Mouse (Mus musculus) hindbrain, postnatal 0 days (tissue): ENCODE results near the gene Eid3. TPM values are rescaled to one million over a fixed set of nuclear protein-coding genes. Genes with fewer than 3 reads are reported as not detected.

Source experiments
- ATAC-seq: fragments of 200-750 bp; cut with Nextera tagmentation; 2 replicates; pipeline ENCODE4 v1.8.0; 2017; ENCODE audit warnings: mild to moderate bottlenecking, moderate TSS enrichment, moderate library complexity
- DNase-seq: peaks from one replicate; pipeline ENCODE4 v3.0.0-alpha.2; 2015; ENCODE audit warnings: low spot score
- H3K27ac ChIP-seq: fragments of 300-500 bp; sonication (generic); 2 replicates; pipeline ENCODE4 v1.5.1; 2014; ENCODE audit warnings: mild to moderate bottlenecking
- H3K27me3 ChIP-seq: fragments of 300-500 bp; sonication (generic); 2 replicates; pipeline ENCODE4 v1.6.1; 2014; ENCODE audit warnings: low read length, mixed read lengths; ENCODE audit not compliant: insufficient read depth
- H3K36me3 ChIP-seq: fragments of 300-500 bp; sonication (generic); 2 replicates; pipeline ENCODE4 v1.6.1; 2014; ENCODE audit warnings: low read length, mixed read lengths; ENCODE audit not compliant: insufficient read depth
- H3K4me1 ChIP-seq: fragments of 300-500 bp; sonication (generic); 2 replicates; pipeline ENCODE4 v1.6.1; 2014; ENCODE audit warnings: antibody characterized with exemption, low read length, mixed read lengths; ENCODE audit not compliant: insufficient read depth
- H3K4me2 ChIP-seq: fragments of 300-500 bp; sonication (generic); 2 replicates; pipeline ENCODE4 v1.6.1; 2014; ENCODE audit warnings: low read depth, mild to moderate bottlenecking, low read length, moderate library complexity, mixed read lengths
- H3K4me3 ChIP-seq: fragments of 300-500 bp; sonication (generic); 2 replicates; pipeline ENCODE4 v1.5.1; 2014; ENCODE audit warnings: low read length
- H3K9ac ChIP-seq: fragments of 300-500 bp; sonication (generic); replicated peaks from 2 replicates; pipeline ENCODE4 v1.6.1; 2014; ENCODE audit warnings: mild to moderate bottlenecking, low read length, moderate library complexity, mixed read lengths
- H3K9me3 ChIP-seq: fragments of 300-500 bp; sonication (generic); 2 replicates; pipeline ENCODE4 v1.6.1; 2016; ENCODE audit warnings: low read length, mixed read lengths
- CTCF ChIP-seq: IDR thresholded peaks from 2 replicates; pipeline ENCODE4 v1.5.1; 2016; ENCODE audit warnings: antibody characterized with exemption, control low read depth, low read depth
- WGBS: fragments of 180-500 bp; shearing (Covaris S2); extraction: QIAGEN DNeasy Blood & Tissue Kit; methylation state at CpG from one replicate; pipeline ENCODE4 v1.1.7; 2014; 5-methylcytosine and 5-hydroxymethylcytosine counted together
- polyA plus RNA-seq: library from polyadenylated mRNA; unstranded; fragments of >200 nt; fragmentation: Nextera tagmentation; extraction: Ambion mirVana; gene quantifications from 2 replicates; pipeline ENCODE4 v1.2.1, GENCODE M21; 2015
- total RNA-seq: library from RNA; depleted of rRNA; stranded (reverse); fragments of >200 nt; gene quantifications from 2 replicates; pipeline ENCODE4 v1.2.3, GENCODE M21; 2014

Gene Eid3
- total and polyA plus RNA-seq, 2 experiments from 2014 or later, result 0.33 to 2.6 TPM

GRCm38 (mm10) chr10:82826516-82826915 lies 39.9 kb upstream of the Eid3 start:
- H3K4me2 ChIP-seq, result no peak overlapping the region
- WGBS, result 37% methylated on average over 6 of the region's 6 CpGs
- no peak overlapping the region for H3K4me3 ChIP-seq
- H3K27ac ChIP-seq, result no peak overlapping the region
- H3K4me1 ChIP-seq, result no peaks in the 10 kb centered on the region
- DNase-seq, result peak; percentile 33
- 0 out of 2 replicates have a peak, but pooled peaks have one; percentile 38 for ATAC-seq
- no peaks in the 10 kb centered on the region for H3K9me3 ChIP-seq
- H3K9ac ChIP-seq, result no peak overlapping the region
- H3K27me3 ChIP-seq, result no peaks in the 10 kb centered on the region
- H3K36me3 ChIP-seq, result no peaks in the 10 kb centered on the region
- TF ChIP-seq CTCF, result no peak

- H3K36me3 ChIP-seq, result no peaks in the 10 kb centered on the region
- no peak within 1 kb of the TSS for H3K9ac ChIP-seq
- no peak for TF ChIP-seq CTCF
- no peak for DNase-seq
- H3K4me1 ChIP-seq, result no peaks in the 10 kb centered on the region
- no peak within 1 kb of the TSS for H3K4me2 ChIP-seq
- H3K4me3 ChIP-seq, result no peak within 1 kb of the TSS
- no peak for ATAC-seq
- no peaks in the 10 kb centered on the region for H3K27me3 ChIP-seq
- WGBS, result 55% methylated on average over 9 of the region's 9 CpGs
- no peak within 1 kb of the TSS for H3K27ac ChIP-seq
- H3K9me3 ChIP-seq, result no peaks in the 10 kb centered on the region
These were observed 32.5 kb upstream of the Eid3 start, which contains the start of gene Txnrd1 for GRCm38 (mm10) chr10:82833926-82834325. Gene Txnrd1, plus strand, starts transcription at chr10:82833951.

GRCm38 (mm10) chr10:82835898-82836297 lies 30.5 kb upstream of the Eid3 start:
- DNase-seq (no peak), ATAC-seq (no peak)
- H3K27ac ChIP-seq, result no peak overlapping the region
- no peaks in the 10 kb centered on the region for H3K4me1 ChIP-seq
- H3K9ac ChIP-seq, result no peak overlapping the region
- H3K4me3 ChIP-seq, result no peak overlapping the region
- H3K9me3 ChIP-seq, result no peaks in the 10 kb centered on the region
- H3K36me3 ChIP-seq, result no peaks in the 10 kb centered on the region
- no peak for TF ChIP-seq CTCF
- no peaks in the 10 kb centered on the region for H3K27me3 ChIP-seq
- WGBS, result 82% methylated on average over 3 of the region's 3 CpGs
- no peak overlapping the region for H3K4me2 ChIP-seq

- 83% methylated on average over 7 of the region's 7 CpGs for WGBS
- Histone ChIP-seq H3K27me3 (no peaks in the 10 kb centered on the region), H3K9me3 (no peaks in the 10 kb centered on the region), H3K9ac (no peak overlapping the region), H3K4me3 (no peak overlapping the region), H3K27ac (no peak overlapping the region), H3K36me3 (no peaks in the 10 kb centered on the region), H3K4me2 (no peak overlapping the region), H3K4me1 (no peaks in the 10 kb centered on the region)
- DNase-seq, result no peak
- ATAC-seq, result no peak
- TF ChIP-seq CTCF, result no peak
These were observed 28.0 kb upstream of the Eid3 start for GRCm38 (mm10) chr10:82838390-82838789.

- H3K4me2 ChIP-seq, result no peak overlapping the region
- H3K27me3 ChIP-seq, result no peaks in the 10 kb centered on the region
- no peak overlapping the region for H3K9ac ChIP-seq
- H3K9me3 ChIP-seq, result no peaks in the 10 kb centered on the region
- H3K4me1 ChIP-seq, result no peaks in the 10 kb centered on the region
- H3K27ac ChIP-seq, result no peak overlapping the region
- 66% methylated on average over 6 of the region's 6 CpGs for WGBS
- DNase-seq, result no peak
- no peak for TF ChIP-seq CTCF
- ATAC-seq, result no peak
- no peak overlapping the region for H3K4me3 ChIP-seq
- H3K36me3 ChIP-seq, result no peaks in the 10 kb centered on the region
These were observed 22.3 kb upstream of the Eid3 start for GRCm38 (mm10) chr10:82844090-82844489.

GRCm38 (mm10) chr10:82844731-82845130 lies 21.7 kb upstream of the Eid3 start:
- H3K4me1 ChIP-seq, result no peaks in the 10 kb centered on the region
- WGBS, result 87% methylated on average over 8 of the region's 8 CpGs
- H3K36me3 ChIP-seq, result no peaks in the 10 kb centered on the region
- DNase-seq, result no peak
- H3K9me3 ChIP-seq, result no peaks in the 10 kb centered on the region
- H3K27ac ChIP-seq, result no peak overlapping the region
- no peak overlapping the region for H3K4me3 ChIP-seq
- no peak for ATAC-seq
- H3K27me3 ChIP-seq, result no peaks in the 10 kb centered on the region
- no peak overlapping the region for H3K4me2 ChIP-seq
- H3K9ac ChIP-seq, result no peak overlapping the region
- TF ChIP-seq CTCF, result no peak

- Histone ChIP-seq H3K4me2 (no peak overlapping the region), H3K36me3 (no peaks in the 10 kb centered on the region), H3K27ac (no peak overlapping the region), H3K4me3 (no peak overlapping the region), H3K9ac (no peak overlapping the region), H3K27me3 (no peaks in the 10 kb centered on the region), H3K4me1 (no peaks in the 10 kb centered on the region), H3K9me3 (no peaks in the 10 kb centered on the region)
- no peak for TF ChIP-seq CTCF
- whole genome bisulfite sequencing, result 83% methylated on average over 9 of the region's 9 CpGs
- no peak for ATAC-seq
- no peak for DNase-seq
These were observed 18.5 kb upstream of the Eid3 start for GRCm38 (mm10) chr10:82847821-82848459.
